Mouse (Mus musculus): ENCODE measurements at regions not wholly inside any gene's neighbourhood (a gene's known extent, or its start where the extent isn't known, plus 50 kb on each side); places are given as distances from the start of the nearest gene placed in this dataset.

DNA sequence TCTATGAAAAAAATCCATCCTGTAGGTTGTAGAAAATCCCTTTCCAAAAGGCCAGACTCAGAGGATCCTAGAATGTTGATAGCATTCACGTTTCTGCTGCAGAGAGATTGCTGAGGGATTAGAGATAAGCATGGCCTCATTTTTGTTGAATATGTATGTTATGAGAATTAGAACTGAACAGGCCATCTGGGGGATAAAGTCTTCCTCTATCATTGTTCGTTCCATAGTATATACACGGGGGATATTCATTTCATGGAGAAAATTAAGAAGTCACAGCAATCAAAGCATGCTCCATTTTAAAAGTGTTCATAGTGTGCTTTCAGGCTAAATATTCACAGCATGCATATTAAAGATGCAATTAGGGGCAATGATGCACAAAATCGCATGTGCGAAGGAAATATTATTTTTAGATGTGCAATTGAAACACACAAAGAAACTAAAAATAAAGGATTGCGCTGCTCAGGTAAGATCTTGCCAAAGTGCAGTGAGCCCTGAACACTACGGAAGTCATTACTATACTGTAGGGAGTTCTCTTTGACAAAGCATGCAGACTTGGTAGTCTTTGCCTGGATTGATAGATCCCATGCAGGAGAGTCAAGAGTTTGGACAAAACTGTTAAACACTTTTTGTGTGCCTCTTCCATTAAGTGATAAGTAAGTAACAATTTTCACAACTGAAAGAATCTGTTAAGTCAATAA, 511.5 kb downstream of the Phf3 start:
- DNase-seq (ENCODE audit: low spot score), result no peak

GRCm38 (mm10) chr1:30320657-30321262, 553.0 kb downstream of the Phf3 start:
- no peak for DNase-seq (ENCODE audit: low spot score)

GRCm38 (mm10) chr1:30318195-30318594, 555.5 kb downstream of the Phf3 start:
- DNase-seq (ENCODE audit: low spot score), result no peak

GRCm38 (mm10) chr1:30289073-30289472, 584.6 kb downstream of the Phf3 start:
- no peak for DNase-seq (ENCODE audit: low spot score)

- DNase-seq (ENCODE audit: low spot score), result no peak
Measured at GRCm38 (mm10) chr1:30262418-30262817, 611.3 kb downstream of the Phf3 start.

DNA sequence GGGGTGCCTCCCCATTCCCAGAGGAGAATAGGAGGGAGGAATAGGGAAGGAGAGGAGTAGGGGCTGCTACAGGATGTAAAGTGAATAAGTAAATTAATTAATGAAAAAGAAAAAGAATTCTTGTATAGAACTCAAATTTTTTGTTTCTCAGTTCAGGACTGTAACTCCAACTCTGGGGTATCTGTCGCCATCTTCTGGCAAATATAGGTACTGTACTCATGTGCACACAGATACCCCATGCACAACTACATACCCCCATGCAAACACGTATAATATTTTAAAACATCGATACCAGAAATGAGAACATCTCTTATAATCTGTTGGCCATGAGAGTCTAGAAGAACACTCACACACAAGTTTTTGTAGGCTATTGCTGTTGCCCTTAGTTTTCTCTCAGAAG, 614.2 kb downstream of the Phf3 start:
- DNase-seq (ENCODE audit: low spot score), result peak; percentile 5

DNA sequence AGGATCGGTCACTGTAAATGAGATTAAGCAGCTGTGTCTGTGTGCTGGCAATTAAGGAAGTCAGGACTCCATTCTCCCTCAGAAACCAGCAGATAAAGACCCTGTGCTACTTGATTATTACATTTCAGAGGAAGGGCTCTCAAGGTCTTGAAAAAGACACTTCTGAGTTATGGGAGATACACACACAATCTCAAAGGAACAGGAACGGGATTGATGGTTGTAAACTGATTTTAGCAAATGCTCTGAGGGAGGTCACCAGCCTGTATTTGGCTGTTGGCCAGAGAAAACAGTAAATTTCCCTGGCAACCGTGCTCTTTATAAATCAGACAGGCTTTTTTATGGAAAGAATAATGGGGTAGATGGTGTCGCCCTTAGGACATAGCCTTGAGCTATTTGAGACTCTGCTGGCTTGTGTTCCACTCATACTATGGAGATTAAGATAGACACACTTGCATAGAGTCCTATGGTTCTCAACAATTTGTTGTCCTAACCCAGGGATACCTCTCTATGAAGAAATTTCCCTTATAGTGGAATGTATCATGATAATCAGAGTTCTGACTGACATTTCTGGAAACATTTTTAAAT, 656.9 kb downstream of the Phf3 start:
- DNase-seq (ENCODE audit: low spot score), result no peak

DNA sequence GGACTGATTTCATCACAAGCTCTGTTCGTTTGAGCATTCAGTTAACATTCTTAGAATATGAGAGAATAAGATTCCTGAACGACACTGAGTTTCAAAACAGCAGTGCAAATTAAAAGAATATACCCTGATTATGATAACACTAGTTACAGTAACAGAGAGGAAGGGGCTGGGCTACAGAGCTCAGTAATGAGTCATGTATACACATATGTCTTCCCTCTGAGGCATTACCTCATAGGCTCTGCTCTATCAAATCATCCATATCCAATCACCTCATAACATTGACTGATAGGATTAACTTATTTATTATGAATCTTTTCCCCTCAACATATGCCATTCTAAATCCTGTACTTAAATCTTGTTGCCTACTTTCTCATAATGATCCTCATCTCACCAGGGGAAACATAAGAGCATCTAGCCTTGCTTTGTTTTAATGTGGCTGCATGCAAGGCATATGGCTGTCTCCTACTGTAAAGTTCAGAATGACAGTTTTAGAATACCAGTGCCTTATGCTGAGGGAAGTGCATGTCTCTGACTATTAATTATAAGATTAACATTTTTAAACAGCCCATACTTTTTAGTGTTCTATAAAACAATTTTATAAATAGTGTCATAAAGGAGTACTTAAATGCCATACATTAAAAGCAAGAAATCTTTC, 669.0 kb downstream of the Phf3 start:
- DNase-seq (ENCODE audit: low spot score), result no peak

DNA sequence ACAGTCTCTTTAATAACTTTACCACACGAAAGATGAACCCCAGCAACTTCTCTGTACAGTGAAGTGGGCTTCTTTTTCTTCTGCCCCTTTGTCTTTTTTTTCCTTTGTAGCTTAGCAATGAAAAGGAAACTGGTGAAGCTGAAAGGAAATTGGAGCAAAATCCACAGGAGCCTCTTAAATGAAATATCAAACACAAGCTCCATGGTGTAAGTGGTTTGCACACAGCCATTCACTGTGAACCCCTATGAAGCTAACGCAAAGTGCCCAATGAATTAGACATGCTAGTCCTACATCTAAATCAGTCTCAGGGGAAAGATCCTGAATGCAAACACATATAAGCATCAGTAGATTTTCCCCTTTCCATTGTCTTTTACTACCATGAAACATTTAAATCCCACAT, 697.5 kb downstream of the Phf3 start:
- no peak for DNase-seq (ENCODE audit: low spot score)

- peak; percentile 71 for DNase-seq (ENCODE audit: low spot score)
Measured at GRCm38 (mm10) chr1:30144997-30145396, 728.7 kb downstream of the Phf3 start.

GRCm38 (mm10) chr1:30114186-30114585, 759.5 kb downstream of the Phf3 start:
- no peak for DNase-seq (ENCODE audit: low spot score)

Data from layer of hippocampus, adult 11-12 months (tissue).